Mouse (Mus musculus) embryonic facial prominence, embryonic 14.5 days (tissue): ENCODE measurements around the gene Ciz1. TPM values are rescaled to one million over a fixed set of nuclear protein-coding genes. Genes with fewer than 3 reads are reported as not detected.

Source experiments
- ATAC-seq: fragments of 200-750 bp; cut with Nextera tagmentation; 2 replicates; pipeline ENCODE4 v1.8.0; 2017; ENCODE audit warnings: low read depth, moderate number of reproducible peaks, moderate TSS enrichment
- DNase-seq: peaks from one replicate; pipeline ENCODE4 v3.0.0-alpha.2; 2015; ENCODE audit warnings: low spot score
- H3K27ac ChIP-seq: fragments of 300-500 bp; sonication (generic); replicated peaks from 2 replicates; pipeline ENCODE4 v1.5.1; 2014; ENCODE audit warnings: low read depth, mild to moderate bottlenecking, low read length, moderate library complexity
- H3K27me3 ChIP-seq: fragments of 300-500 bp; sonication (generic); replicated peaks from 2 replicates; pipeline ENCODE4 v1.6.1; 2014; ENCODE audit warnings: low read length; ENCODE audit not compliant: control insufficient read depth, insufficient read depth
- H3K36me3 ChIP-seq: fragments of 300-500 bp; sonication (generic); 2 replicates; pipeline ENCODE4 v1.6.1; 2014; ENCODE audit warnings: low read length, mixed read lengths; ENCODE audit not compliant: control insufficient read depth, insufficient read depth
- H3K4me1 ChIP-seq: fragments of 300-500 bp; sonication (generic); 2 replicates; pipeline ENCODE4 v1.6.1; 2014; ENCODE audit warnings: antibody characterized with exemption, low read length; ENCODE audit not compliant: control insufficient read depth, insufficient read depth
- H3K4me2 ChIP-seq: fragments of 300-500 bp; sonication (generic); 2 replicates; pipeline ENCODE4 v1.6.1; 2014; ENCODE audit warnings: low read depth, mild to moderate bottlenecking, low read length, moderate library complexity, mixed read lengths
- H3K4me3 ChIP-seq: fragments of 300-500 bp; sonication (generic); 2 replicates; pipeline ENCODE4 v1.5.1; 2014; ENCODE audit warnings: low read depth, mild to moderate bottlenecking, low read length
- H3K9ac ChIP-seq: fragments of 300-500 bp; sonication (generic); 2 replicates; pipeline ENCODE4 v1.6.1; 2014; ENCODE audit warnings: low read depth, mild to moderate bottlenecking, low read length, moderate library complexity, mixed read lengths
- H3K9me3 ChIP-seq: fragments of 300-500 bp; sonication (generic); 2 replicates; pipeline ENCODE4 v1.6.1; 2016; ENCODE audit warnings: low read length; ENCODE audit not compliant: control insufficient read depth
- WGBS: fragments of 180-500 bp; shearing (Covaris S2); extraction: QIAGEN DNeasy Blood & Tissue Kit; methylation state at CpG from one replicate; pipeline ENCODE4 v1.1.7; 2014; 5-methylcytosine and 5-hydroxymethylcytosine counted together
- polyA plus RNA-seq: library from polyadenylated mRNA; unstranded; fragments of >200 nt; fragmentation: Nextera tagmentation; extraction: Ambion mirVana; gene quantifications from 2 replicates; pipeline ENCODE4 v1.2.1, GENCODE M21; 2014

Gene Ciz1
- polyA plus RNA-seq, 1 experiment from 2014 or later = 48.0 TPM

GRCm38 (mm10) chr2:32308870-32309568 lies 43.1 kb upstream of the Ciz1 start:
- H3K27me3 ChIP-seq = no peaks in the 10 kb centered on the region
- H3K27ac ChIP-seq = no peak overlapping the region
- H3K4me2 ChIP-seq = no peak overlapping the region
- H3K36me3 ChIP-seq = peaks cover 72% of the 10 kb centered on the region
- ATAC-seq (no peak), DNase-seq (no peak)
- peak overlapping the region; percentile 15; the same call in 1 of the 2 replicates for H3K9ac ChIP-seq
- H3K4me1 ChIP-seq = peaks cover 24% of the 10 kb centered on the region
- H3K9me3 ChIP-seq = no peaks in the 10 kb centered on the region
- WGBS = 79% methylated on average over 16 of the region's 16 CpGs
- H3K4me3 ChIP-seq = no peak overlapping the region

GRCm38 (mm10) chr2:32310096-32310845 lies 41.9 kb upstream of the Ciz1 start:
- Histone ChIP-seq H3K9ac (peak overlapping the region; percentile 32; the same call in 1 of the 2 replicates), H3K4me1 (peaks cover 30% of the 10 kb centered on the region), H3K9me3 (no peaks in the 10 kb centered on the region), H3K27me3 (no peaks in the 10 kb centered on the region), H3K4me2 (peak overlapping the region; percentile 97), H3K36me3 (peaks cover 64% of the 10 kb centered on the region), H3K27ac (0 out of 2 replicates have a peak overlapping the region, but pooled peaks have one; percentile 10), H3K4me3 (no peak overlapping the region)
- DNase-seq (no peak), ATAC-seq (no peak)
- 81% methylated on average over 18 of the region's 18 CpGs for WGBS

DNA sequence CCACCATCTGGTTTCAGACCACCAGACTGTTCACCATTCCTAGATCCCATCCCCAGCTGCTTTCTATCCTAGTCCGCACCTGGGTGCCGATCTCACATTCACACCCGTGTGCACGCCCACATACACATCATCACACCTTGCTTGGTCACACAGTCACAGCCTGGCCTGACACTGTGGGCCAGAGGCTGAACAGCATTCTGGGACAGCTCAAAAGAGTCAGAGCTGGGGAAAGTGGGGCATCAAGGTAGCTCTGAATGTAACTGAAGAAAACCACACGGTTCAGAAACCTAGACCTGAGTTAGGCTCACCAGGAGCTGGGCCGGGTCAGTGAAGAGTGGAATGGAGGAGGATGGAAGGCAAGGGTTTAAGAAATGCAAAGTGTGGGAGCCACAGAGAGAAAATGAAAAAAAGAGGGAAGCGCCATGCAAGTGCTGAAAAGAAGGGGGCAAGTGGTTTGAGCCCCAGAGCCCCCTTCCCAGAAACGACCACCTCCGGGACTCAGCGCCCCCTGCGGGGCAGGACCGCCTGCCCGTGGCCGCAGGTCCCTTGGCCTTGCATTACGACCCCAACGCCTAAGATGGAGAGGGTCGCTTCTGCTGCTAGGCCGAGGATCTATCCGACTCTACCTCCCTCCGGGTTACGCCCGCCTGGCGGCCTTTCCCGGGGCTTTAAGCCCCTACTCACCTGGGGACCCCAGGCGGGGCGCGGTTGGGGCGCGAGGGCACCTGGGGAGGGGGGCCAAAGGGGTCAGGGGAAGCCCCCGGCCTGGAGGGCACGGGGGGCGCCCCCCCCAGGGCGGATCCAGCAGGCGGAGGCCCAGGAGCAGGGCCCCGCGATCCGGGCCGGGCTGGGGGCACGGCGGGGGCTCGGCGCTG lies 40.4 kb upstream of the Ciz1 start:
- Histone ChIP-seq H3K27me3 (no peaks in the 10 kb centered on the region), H3K9me3 (no peaks in the 10 kb centered on the region), H3K4me3 (peak overlapping the region; percentile 73), H3K27ac (peak overlapping the region; percentile 40), H3K4me2 (peak overlapping the region; percentile 97), H3K36me3 (peaks cover 50% of the 10 kb centered on the region), H3K4me1 (peaks cover 43% of the 10 kb centered on the region), H3K9ac (peak overlapping the region; percentile 74)
- no peak for DNase-seq
- no peak for ATAC-seq
- 17% methylated on average over 16 of the region's 42 CpGs for WGBS

DNA sequence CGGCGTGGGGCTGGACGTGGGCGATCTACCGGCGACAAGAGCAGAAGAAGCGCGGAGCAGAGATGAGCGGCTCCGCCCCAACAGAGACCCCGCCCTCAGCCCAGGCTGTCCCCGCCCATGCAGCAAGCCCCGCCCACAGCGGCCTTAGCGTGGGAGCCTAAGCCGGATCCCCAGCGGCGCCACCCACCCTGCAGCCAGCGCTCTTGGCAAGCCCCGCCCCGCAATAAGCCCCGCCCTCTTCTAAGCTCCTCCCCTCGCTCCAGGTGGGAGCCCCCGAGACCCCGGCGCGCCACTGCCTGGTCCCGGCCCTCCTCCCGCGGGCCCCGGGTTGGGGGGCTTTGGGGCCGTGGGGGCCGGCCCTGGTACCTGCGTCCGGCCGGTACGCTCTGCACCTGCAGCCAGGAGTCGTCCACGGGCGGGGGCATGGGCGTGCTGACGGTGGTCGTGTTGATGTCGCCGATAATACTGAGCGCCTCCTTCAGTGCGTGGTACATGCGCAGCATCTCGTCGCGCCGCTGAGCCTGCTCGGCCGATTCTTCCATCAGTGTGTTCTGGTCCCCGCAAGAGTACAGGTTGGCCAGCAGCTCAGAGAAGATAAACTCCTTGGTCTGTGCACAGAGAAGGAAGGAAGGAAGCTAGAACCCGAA lies 39.7 kb upstream of the Ciz1 start:
- H3K4me2 ChIP-seq = peak overlapping the region; percentile 97
- peak overlapping the region; percentile 60; the same call in 1 of the 2 replicates for H3K27ac ChIP-seq
- H3K9me3 ChIP-seq = no peaks in the 10 kb centered on the region
- DNase-seq (peak; percentile 94), ATAC-seq (peak; percentile 64)
- WGBS = 4% methylated on average over 28 of the region's 56 CpGs
- peak overlapping the region; percentile 74 for H3K9ac ChIP-seq
- no peaks in the 10 kb centered on the region for H3K27me3 ChIP-seq
- H3K4me3 ChIP-seq = peak overlapping the region; percentile 73
- H3K4me1 ChIP-seq = peaks cover 50% of the 10 kb centered on the region
- H3K36me3 ChIP-seq = peaks cover 42% of the 10 kb centered on the region

DNA sequence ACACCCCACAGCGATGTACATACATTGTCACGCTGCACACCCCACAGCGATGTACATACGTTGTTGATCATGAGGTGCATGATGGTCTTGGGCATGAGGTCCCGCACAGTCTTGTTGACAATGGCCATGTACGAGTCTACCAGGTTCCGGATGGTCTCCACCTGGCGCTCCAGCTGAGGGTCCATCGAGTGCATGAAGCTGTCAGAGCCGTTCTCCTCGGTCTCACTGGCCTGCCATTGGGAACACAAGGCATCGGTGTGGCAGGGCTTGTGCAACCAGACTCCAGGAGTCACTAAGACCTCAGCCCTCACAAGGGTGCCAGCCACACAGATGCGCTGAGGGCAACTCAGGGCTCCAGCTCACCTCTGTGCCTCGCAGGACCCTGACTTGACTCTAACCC lies 37.3 kb upstream of the Ciz1 start:
- no peak overlapping the region for H3K9ac ChIP-seq

GRCm38 (mm10) chr2:32315751-32316150 lies 36.4 kb upstream of the Ciz1 start:
- WGBS = 9% methylated on average over 8 of the region's 8 CpGs
- H3K4me1 ChIP-seq = peaks cover 61% of the 10 kb centered on the region
- no peak overlapping the region for H3K4me3 ChIP-seq
- peaks cover 20% of the 10 kb centered on the region for H3K36me3 ChIP-seq
- peak overlapping the region; percentile 37 for H3K9ac ChIP-seq
- H3K4me2 ChIP-seq = peak overlapping the region; percentile 85
- H3K9me3 ChIP-seq = no peaks in the 10 kb centered on the region
- DNase-seq (peak; percentile 90), ATAC-seq (peak; percentile 0; the same call in 1 of the 2 replicates)
- no peaks in the 10 kb centered on the region for H3K27me3 ChIP-seq
- H3K27ac ChIP-seq = peak overlapping the region; percentile 100

More for the DNA sequence above, 37.3 kb upstream of the Ciz1 start:
- Histone ChIP-seq H3K4me3 (no peak overlapping the region), H3K9me3 (no peaks in the 10 kb centered on the region), H3K27ac (peak overlapping the region; percentile 100), H3K36me3 (peaks cover 19% of the 10 kb centered on the region), H3K4me1 (peaks cover 60% of the 10 kb centered on the region), H3K27me3 (no peaks in the 10 kb centered on the region), H3K4me2 (no peak overlapping the region)
- 92% methylated on average over 14 of the region's 14 CpGs for WGBS
- ATAC-seq = no peak
- no peak for DNase-seq

- DNase-seq (peak; percentile 95), ATAC-seq (peak; percentile 70)
- Histone ChIP-seq H3K4me1 (peaks cover 49% of the 10 kb centered on the region), H3K36me3 (peaks cover 20% of the 10 kb centered on the region), H3K9ac (peak overlapping the region; percentile 78), H3K27me3 (no peaks in the 10 kb centered on the region), H3K9me3 (no peaks in the 10 kb centered on the region), H3K4me2 (peak overlapping the region; percentile 85), H3K27ac (peak overlapping the region; percentile 100), H3K4me3 (peak overlapping the region; percentile 49; the same call in 1 of the 2 replicates)
- 29% methylated on average over 19 of the region's 20 CpGs for WGBS
Measured at GRCm38 (mm10) chr2:32316887-32317656, 35.1 kb upstream of the Ciz1 start.
